Mouse (Mus musculus): ENCODE results near the gene Actl6a.
"Not testable (repeated sequence)": the region's sequence is repeated elsewhere in the genome, so short reads cannot be mapped to it uniquely, and the experiment has no call there.

The Actl6a gene

DNA sequence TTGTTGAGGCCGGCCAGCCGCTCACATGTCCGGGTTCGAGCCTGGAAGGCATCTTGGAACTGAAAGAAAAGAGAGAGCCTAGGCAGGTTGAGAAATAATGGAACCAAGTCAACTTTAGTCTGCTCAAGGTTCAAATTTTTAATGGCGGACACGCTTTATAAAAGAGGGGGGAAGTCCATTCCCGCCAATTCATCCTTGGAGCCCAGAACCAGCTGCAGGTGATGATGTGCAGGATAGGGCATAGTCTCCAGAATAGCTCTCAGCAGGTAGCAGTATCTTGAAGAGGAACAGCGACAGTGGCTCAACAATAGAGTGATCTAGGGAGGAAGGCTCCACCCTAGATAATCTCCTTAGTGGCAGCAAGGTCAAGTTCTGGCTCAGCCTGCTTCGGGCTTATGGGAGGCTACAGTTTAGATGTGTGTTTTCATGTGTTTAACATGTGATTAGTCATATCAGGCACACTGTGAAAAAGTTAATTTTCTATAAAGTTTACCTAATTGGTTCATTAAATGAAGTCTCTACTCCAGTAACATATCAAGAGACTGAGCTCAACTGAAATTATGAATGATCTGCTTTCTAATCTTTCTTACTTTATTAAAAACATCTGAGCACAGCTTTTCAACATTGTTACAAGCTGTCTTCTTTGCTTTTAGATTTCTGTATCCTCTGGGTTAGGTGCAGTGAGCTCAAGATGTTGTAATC is at the start of gene Actl6a:
Gene Actl6a, plus strand, starts transcription at position 652 of the 702 bp plus-strand sequence.
- peaks cover 44% of the 10 kb centered on the region for H3K4me1 ChIP-seq (replicated peaks; ENCODE audit: low read depth, low read length)
- peaks cover 27% of the 10 kb centered on the region for H3K9me3 ChIP-seq (ENCODE audit: low read length)
- H3K36me3 ChIP-seq (ENCODE audit: insufficient read depth, low read length); H3K4me3 ChIP-seq (replicated peaks; ENCODE audit: low read length); H3K27me3 ChIP-seq (ENCODE audit: insufficient read depth, low read length): not testable (repeated sequence)

DNA sequence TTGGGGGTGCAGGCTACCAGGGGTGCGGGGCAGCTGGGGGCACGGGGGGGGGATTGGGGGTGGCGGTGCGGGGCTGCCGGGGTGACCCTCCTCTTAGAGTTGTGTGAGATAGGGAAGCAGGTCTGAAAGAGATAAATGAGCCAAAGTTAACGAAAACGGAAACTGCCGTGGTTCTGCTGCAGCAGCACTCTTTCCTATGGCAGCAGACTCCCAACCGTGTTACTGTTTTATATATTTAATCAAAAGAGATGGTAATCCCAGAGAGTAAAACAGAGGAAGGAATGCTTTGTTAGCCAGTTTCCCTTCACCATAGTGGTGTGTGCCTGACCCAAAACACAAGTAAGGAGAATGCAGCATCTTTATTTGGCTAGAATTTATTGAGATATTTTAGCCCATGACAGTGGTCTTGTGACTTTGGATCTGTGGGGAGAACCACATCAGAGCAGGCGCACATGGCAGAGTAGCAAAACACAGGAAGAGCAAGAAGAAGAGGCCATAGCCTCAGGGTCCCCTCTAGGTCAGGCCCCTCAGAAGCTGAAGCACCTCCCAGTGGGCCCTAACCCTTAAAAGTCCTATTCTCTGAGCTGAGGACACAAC is 49.6 kb upstream of the Actl6a start:
- Histone ChIP-seq H3K4me1 (replicated peaks; ENCODE audit: low read depth, low read length) (peaks cover 32% of the 10 kb centered on the region), H3K9me3 (ENCODE audit: low read length) (no peaks in the 10 kb centered on the region), H3K27me3 (ENCODE audit: insufficient read depth, low read length) (0 out of 2 replicates have a peak, but pooled peaks cover 4% of the 10 kb centered on the region), H3K36me3 (ENCODE audit: insufficient read depth, low read length) (no peaks in the 10 kb centered on the region), H3K4me3 (replicated peaks; ENCODE audit: low read length) (no peak overlapping the region)
- TF ChIP-seq POU5F1 (IDR thresholded peaks at IDR 0.05; ENCODE audit: borderline replicate concordance, low read length) (no peak), CTCF (conservative IDR thresholded peaks at IDR 0.05; ENCODE audit: low read length) (no peak), NANOG (IDR thresholded peaks at IDR 0.05; ENCODE audit: borderline replicate concordance, low read length) (no peak)

DNA sequence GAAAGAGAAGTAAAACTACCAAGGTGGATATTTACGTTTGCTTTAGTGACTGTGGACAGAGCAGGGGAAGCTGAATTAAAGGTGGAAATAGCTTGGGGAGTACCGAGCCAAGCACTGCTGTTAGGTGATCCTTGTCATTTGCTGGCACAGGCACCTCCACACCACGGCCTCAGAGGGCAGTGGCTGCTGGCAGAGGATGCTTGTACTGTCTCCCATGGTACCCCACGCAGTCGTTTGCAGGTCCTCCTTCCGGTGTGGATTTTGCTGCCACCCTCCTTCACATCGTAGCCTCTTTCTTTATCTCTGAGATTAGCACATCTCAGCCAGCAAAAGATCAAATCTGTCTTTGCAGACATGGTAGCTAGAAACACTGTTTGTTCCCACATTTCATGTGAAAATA is 47.7 kb upstream of the Actl6a start:
- Histone ChIP-seq H3K36me3 (ENCODE audit: insufficient read depth, low read length) (no peaks in the 10 kb centered on the region), H3K9me3 (ENCODE audit: low read length) (no peaks in the 10 kb centered on the region)
- TF ChIP-seq NANOG (IDR thresholded peaks at IDR 0.05; ENCODE audit: borderline replicate concordance, low read length) (no peak), POU5F1 (IDR thresholded peaks at IDR 0.05; ENCODE audit: borderline replicate concordance, low read length) (no peak), CTCF (conservative IDR thresholded peaks at IDR 0.05; ENCODE audit: low read length) (no peak)

GRCm38 (mm10) chr3:32658821-32659220 is 47.3 kb upstream of the Actl6a start:
- H3K4me1 ChIP-seq (replicated peaks; ENCODE audit: low read depth, low read length) = peaks cover 33% of the 10 kb centered on the region
- H3K36me3 ChIP-seq (ENCODE audit: insufficient read depth, low read length) = no peaks in the 10 kb centered on the region
- H3K9me3 ChIP-seq (ENCODE audit: low read length) = no peaks in the 10 kb centered on the region
- TF ChIP-seq CTCF (conservative IDR thresholded peaks at IDR 0.05; ENCODE audit: low read length) (no peak), POU5F1 (IDR thresholded peaks at IDR 0.05; ENCODE audit: borderline replicate concordance, low read length) (no peak), NANOG (IDR thresholded peaks at IDR 0.05; ENCODE audit: borderline replicate concordance, low read length) (no peak)
- 0 out of 2 replicates have a peak overlapping the region, but pooled peaks have one; percentile 13 for H3K4me3 ChIP-seq (replicated peaks; ENCODE audit: low read length)
- H3K27me3 ChIP-seq (ENCODE audit: insufficient read depth, low read length) = 0 out of 2 replicates have a peak, but pooled peaks cover 4% of the 10 kb centered on the region

More for the DNA sequence above, 47.7 kb upstream of the Actl6a start:
- Histone ChIP-seq H3K4me1 (replicated peaks; ENCODE audit: low read depth, low read length) (peaks cover 33% of the 10 kb centered on the region), H3K4me3 (replicated peaks; ENCODE audit: low read length) (0 out of 2 replicates have a peak overlapping the region, but pooled peaks have one; percentile 13), H3K27me3 (ENCODE audit: insufficient read depth, low read length) (0 out of 2 replicates have a peak, but pooled peaks cover 4% of the 10 kb centered on the region)

DNA sequence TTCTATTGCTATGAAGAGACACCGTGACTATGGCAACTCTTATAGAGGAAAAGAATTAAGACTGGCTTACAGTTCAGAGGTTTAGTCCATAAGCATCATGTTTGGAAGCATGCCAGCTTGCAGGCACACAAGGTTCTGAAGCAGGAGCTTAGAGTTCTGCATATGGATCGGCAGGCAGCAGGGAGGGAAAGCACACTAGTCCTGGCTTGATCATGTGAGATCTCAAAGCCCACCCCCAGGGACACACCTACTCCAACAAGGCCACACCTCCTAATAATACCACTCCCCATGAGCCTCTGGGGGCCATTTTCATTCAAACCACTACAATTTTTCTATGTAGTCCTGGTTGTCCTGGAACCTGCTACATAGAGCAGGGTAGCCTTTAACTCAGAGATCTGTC is 46.6 kb upstream of the Actl6a start:
- 0 out of 2 replicates have a peak, but pooled peaks cover 4% of the 10 kb centered on the region for H3K27me3 ChIP-seq (ENCODE audit: insufficient read depth, low read length)
- no peak overlapping the region for H3K4me3 ChIP-seq (replicated peaks; ENCODE audit: low read length)
- TF ChIP-seq CTCF (conservative IDR thresholded peaks at IDR 0.05; ENCODE audit: low read length) = no peak
- TF ChIP-seq NANOG (IDR thresholded peaks at IDR 0.05; ENCODE audit: borderline replicate concordance, low read length) = no peak
- no peak for TF ChIP-seq POU5F1 (IDR thresholded peaks at IDR 0.05; ENCODE audit: borderline replicate concordance, low read length)
- H3K36me3 ChIP-seq (ENCODE audit: insufficient read depth, low read length) = no peaks in the 10 kb centered on the region
- no peaks in the 10 kb centered on the region for H3K9me3 ChIP-seq (ENCODE audit: low read length)
- peaks cover 33% of the 10 kb centered on the region for H3K4me1 ChIP-seq (replicated peaks; ENCODE audit: low read depth, low read length)

- Histone ChIP-seq H3K36me3 (ENCODE audit: insufficient read depth, low read length) (no peaks in the 10 kb centered on the region), H3K4me3 (replicated peaks; ENCODE audit: low read length) (no peak overlapping the region), H3K9me3 (ENCODE audit: low read length) (no peaks in the 10 kb centered on the region), H3K27me3 (ENCODE audit: insufficient read depth, low read length) (0 out of 2 replicates have a peak, but pooled peaks cover 4% of the 10 kb centered on the region), H3K4me1 (replicated peaks; ENCODE audit: low read depth, low read length) (peaks cover 33% of the 10 kb centered on the region)
- TF ChIP-seq POU5F1 (IDR thresholded peaks at IDR 0.05; ENCODE audit: borderline replicate concordance, low read length) = no peak
These were observed 45.8 kb upstream of the Actl6a start for GRCm38 (mm10) chr3:32660276-32660675.

DNA sequence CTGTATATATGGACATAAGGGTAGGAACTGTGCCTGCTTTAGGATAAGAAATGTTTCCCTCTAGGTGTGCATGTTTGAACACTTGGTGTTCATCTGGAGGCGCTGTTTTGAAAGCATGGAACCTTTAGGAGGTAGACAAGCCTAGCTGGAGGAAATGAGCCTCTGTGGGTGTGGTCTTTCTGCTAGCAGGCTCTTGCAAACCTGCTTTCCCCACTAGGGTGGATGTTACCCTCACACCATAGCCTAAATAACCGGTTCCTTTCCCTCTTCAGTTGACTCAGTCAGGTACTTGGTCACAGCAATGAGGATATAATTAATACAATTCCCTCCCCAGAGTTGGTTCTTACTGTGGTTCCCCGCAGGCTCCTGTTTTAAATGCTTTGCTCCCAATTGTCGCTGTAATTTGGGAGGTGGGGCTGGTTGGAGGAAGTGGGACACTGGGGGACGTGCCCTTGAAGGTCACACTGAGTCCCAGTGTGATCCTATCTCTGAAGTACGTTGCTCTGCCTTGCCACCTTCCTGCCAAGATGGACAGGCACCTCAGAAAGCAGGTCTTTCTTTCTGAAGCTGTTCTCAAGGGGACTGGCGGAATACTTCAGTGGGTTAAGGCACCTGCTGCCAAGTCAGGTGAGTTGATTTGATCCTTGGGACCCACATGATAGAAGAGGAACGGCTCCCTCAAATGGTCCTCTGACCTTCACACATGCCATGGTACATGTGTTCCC is 45.1 kb upstream of the Actl6a start:
- H3K27me3 ChIP-seq (ENCODE audit: insufficient read depth, low read length) = no peaks in the 10 kb centered on the region

GRCm38 (mm10) chr3:32661556-32661930 is 44.6 kb upstream of the Actl6a start:
- H3K9me3 ChIP-seq (ENCODE audit: low read length) = no peaks in the 10 kb centered on the region
- H3K4me3 ChIP-seq (replicated peaks; ENCODE audit: low read length) = no peak overlapping the region
- H3K36me3 ChIP-seq (ENCODE audit: insufficient read depth, low read length) = no peaks in the 10 kb centered on the region
- no peak for TF ChIP-seq POU5F1 (IDR thresholded peaks at IDR 0.05; ENCODE audit: borderline replicate concordance, low read length)
- TF ChIP-seq NANOG (IDR thresholded peaks at IDR 0.05; ENCODE audit: borderline replicate concordance, low read length) = no peak
- TF ChIP-seq CTCF (conservative IDR thresholded peaks at IDR 0.05; ENCODE audit: low read length) = no peak
- H3K4me1 ChIP-seq (replicated peaks; ENCODE audit: low read depth, low read length) = peaks cover 33% of the 10 kb centered on the region
- H3K27me3 ChIP-seq (ENCODE audit: insufficient read depth, low read length) = no peaks in the 10 kb centered on the region

More for the DNA sequence above, 45.1 kb upstream of the Actl6a start:
- TF ChIP-seq NANOG (IDR thresholded peaks at IDR 0.05; ENCODE audit: borderline replicate concordance, low read length) = no peak
- TF ChIP-seq POU5F1 (IDR thresholded peaks at IDR 0.05; ENCODE audit: borderline replicate concordance, low read length) = no peak
- H3K4me3 ChIP-seq (replicated peaks; ENCODE audit: low read length) = 0 out of 2 replicates have a peak overlapping the region, but pooled peaks have one; percentile 17
- H3K9me3 ChIP-seq (ENCODE audit: low read length) = no peaks in the 10 kb centered on the region
- H3K4me1 ChIP-seq (replicated peaks; ENCODE audit: low read depth, low read length) = peaks cover 33% of the 10 kb centered on the region
- H3K36me3 ChIP-seq (ENCODE audit: insufficient read depth, low read length) = no peaks in the 10 kb centered on the region

Data from E14TG2a.4 (cell line).